Mouse (Mus musculus): ENCODE measurements around the gene Hdac4. TPM values are rescaled to one million over a fixed set of nuclear protein-coding genes. Genes with fewer than 3 reads are reported as not detected.

Hdac4 gene
- total RNA-seq, 4 experiments from 2014 or later = 47.2 to 89.1 (median 64.7) TPM

GRCm38 (mm10) chr1:92132181-92132580, 63.3 kb downstream of the Hdac4 start:
- DNase-seq (ENCODE audit: low spot score in 2 of 2) = no peak

- peak; percentile 82 to 84 for DNase-seq (ENCODE audit: low spot score in 2 of 2)
These were observed 64.9 kb downstream of the Hdac4 start for GRCm38 (mm10) chr1:92130470-92131100.

- no peak for DNase-seq (ENCODE audit: low spot score in 2 of 2)
These were observed 65.7 kb downstream of the Hdac4 start for GRCm38 (mm10) chr1:92129751-92130150.

GRCm38 (mm10) chr1:92127785-92128184, 67.7 kb downstream of the Hdac4 start:
- DNase-seq (ENCODE audit: low spot score in 2 of 2) = no peak

- DNase-seq (ENCODE audit: low spot score in 2 of 2) = no peak
These were observed 68.1 kb downstream of the Hdac4 start for GRCm38 (mm10) chr1:92127366-92127765.

GRCm38 (mm10) chr1:92124497-92125201, 70.8 kb downstream of the Hdac4 start:
- DNase-seq (ENCODE audit: low spot score in 2 of 2) = no peak

- DNase-seq (ENCODE audit: low spot score in 2 of 2) = no peak
These were observed 76.2 kb downstream of the Hdac4 start for GRCm38 (mm10) chr1:92119303-92119702.

- no peak for DNase-seq (ENCODE audit: low spot score in 2 of 2)
These were observed 77.9 kb downstream of the Hdac4 start for GRCm38 (mm10) chr1:92117597-92117996.

- peak; percentile 41 to 59 for DNase-seq (ENCODE audit: low spot score in 2 of 2)
These were observed 79.3 kb downstream of the Hdac4 start for GRCm38 (mm10) chr1:92116169-92116568.

GRCm38 (mm10) chr1:92114091-92114490, 81.4 kb downstream of the Hdac4 start:
- DNase-seq (ENCODE audit: low spot score in 2 of 2) = no peak

- DNase-seq (ENCODE audit: low spot score in 2 of 2) = no peak
These were observed 82.1 kb downstream of the Hdac4 start for GRCm38 (mm10) chr1:92113243-92114009.

GRCm38 (mm10) chr1:92112591-92112990, 82.9 kb downstream of the Hdac4 start:
- DNase-seq (ENCODE audit: low spot score in 2 of 2) = no peak

GRCm38 (mm10) chr1:92111551-92111950, 83.9 kb downstream of the Hdac4 start:
- no peak for DNase-seq (ENCODE audit: low spot score in 2 of 2)

- no peak for DNase-seq (ENCODE audit: low spot score in 2 of 2)
These were observed 84.5 kb downstream of the Hdac4 start for GRCm38 (mm10) chr1:92111026-92111425.

GRCm38 (mm10) chr1:92109221-92109620, 86.3 kb downstream of the Hdac4 start:
- no peak for DNase-seq (ENCODE audit: low spot score in 2 of 2)

GRCm38 (mm10) chr1:92108556-92108955, 86.9 kb downstream of the Hdac4 start:
- no peak for DNase-seq (ENCODE audit: low spot score in 2 of 2)

- DNase-seq (ENCODE audit: low spot score in 2 of 2) = no peak
These were observed 87.5 kb downstream of the Hdac4 start for GRCm38 (mm10) chr1:92107996-92108395.

- no peak for DNase-seq (ENCODE audit: low spot score in 2 of 2)
These were observed 88.0 kb downstream of the Hdac4 start for GRCm38 (mm10) chr1:92107521-92107920.

GRCm38 (mm10) chr1:92106486-92107160, 88.9 kb downstream of the Hdac4 start:
- DNase-seq (ENCODE audit: low spot score in 2 of 2) = no peak

GRCm38 (mm10) chr1:92104718-92105117, 90.8 kb downstream of the Hdac4 start:
- DNase-seq (ENCODE audit: low spot score in 2 of 2) = no peak

GRCm38 (mm10) chr1:92103971-92104370, 91.5 kb downstream of the Hdac4 start:
- no peak for DNase-seq (ENCODE audit: low spot score in 2 of 2)

GRCm38 (mm10) chr1:92103377-92103776, 92.1 kb downstream of the Hdac4 start:
- DNase-seq (ENCODE audit: low spot score in 2 of 2) = no peak
